Comparison of ENCODE assay signal across 23 mouse cellular contexts in genomic region chr19:47128835-47129234, GRCm38 (mm10). TPM values are rescaled to one million over a fixed set of nuclear protein-coding genes. Genes with fewer than 3 reads are reported as not detected.
"Had no signal": no experiment of that assay in that cellular context is flagged by ENCODE, and none has a peak within 500 bp of the region (broad histone marks: within the 10 kb centered on the region; RNA-seq: fewer than 3 reads in every experiment).

No protein-coding gene starts in this region.

- DNase-seq: left cerebral cortex, postnatal 4 days; liver; liver, embryonic 13.5 days; liver, postnatal 0 days; lung, adult 18-20 months; lung, adult 2 months; lung, embryonic 14.5 days; lung, postnatal 10 days; lung, postnatal 14 days; lung, postnatal 36 days; midbrain, embryonic 14.5 days had no signal

RNA-seq across cellular contexts. Expression of gene Calhm1, which starts 15.2 kb away (rescaled TPM):
- total RNA-seq: left cerebral cortex, adult 2 months; left cerebral cortex, adult 8-10 months; left cerebral cortex, postnatal 10 days; left cerebral cortex, postnatal 14 days; left cerebral cortex, postnatal 25 days; left cerebral cortex, postnatal 36 days; left cerebral cortex, postnatal 4 days; liver, adult 2 months; megakaryocyte progenitor cell, adult 5-6 weeks; megakaryocyte, adult 5-6 weeks; megakaryocyte-erythroid progenitor cell, adult 5-6 weeks; midbrain, postnatal 0 days; monocyte, adult 5-6 weeks had no signal

RNA-seq across cellular contexts. Expression of gene Calhm3, which starts 28.7 kb away (rescaled TPM):
- total RNA-seq: left cerebral cortex, adult 2 months; left cerebral cortex, adult 8-10 months; left cerebral cortex, postnatal 10 days; left cerebral cortex, postnatal 14 days; left cerebral cortex, postnatal 25 days; left cerebral cortex, postnatal 36 days; left cerebral cortex, postnatal 4 days; liver, adult 2 months; megakaryocyte progenitor cell, adult 5-6 weeks; megakaryocyte, adult 5-6 weeks; megakaryocyte-erythroid progenitor cell, adult 5-6 weeks; monocyte, adult 5-6 weeks had no signal
